Mouse (Mus musculus): ENCODE results near the gene Kyat1. TPM values are rescaled to one million over a fixed set of nuclear protein-coding genes. Genes with fewer than 3 reads are reported as not detected.
"Not testable (repeated sequence)": the region's sequence is repeated elsewhere in the genome, so short reads cannot be mapped to it uniquely, and the experiment has no call there.

The Kyat1 gene
- total RNA-seq, 1 experiment = 5.2 TPM

DNA sequence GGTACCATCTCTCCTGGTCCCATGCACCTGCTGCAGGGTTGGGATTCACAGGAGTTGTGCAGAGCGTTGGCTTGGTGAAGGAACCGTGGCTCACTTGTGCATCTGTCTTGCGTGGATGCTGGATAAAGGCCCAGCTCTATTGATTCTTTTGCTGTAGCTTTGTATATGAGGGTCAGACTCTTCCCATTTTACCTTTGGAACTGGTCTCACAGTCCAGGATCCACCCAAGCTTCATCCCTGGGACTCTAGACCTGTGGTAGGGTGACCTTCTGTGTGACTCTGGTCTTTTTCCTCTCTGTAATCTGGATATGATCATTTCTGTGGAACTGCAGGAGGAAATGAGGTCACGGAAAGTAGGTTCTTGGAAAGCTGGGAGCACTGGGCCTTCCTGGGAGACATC is 61.2 kb downstream of the Kyat1 start:
- Histone ChIP-seq H3K9ac (ENCODE audit: insufficient read depth, low read depth, low read length, poor library complexity, severe bottlenecking) (no peak overlapping the region), H3K4me3 (ENCODE audit: insufficient read depth in 1 of 2, low read depth in 1 of 2, low read length in 2 of 2, poor library complexity in 1 of 2, severe bottlenecking in 1 of 2) (no peak overlapping the region), H3K9me3 (ENCODE audit: control insufficient read depth, insufficient read depth, low read depth, low read length) (no peaks in the 10 kb centered on the region), H3K4me1 (ENCODE audit: control insufficient read depth in 2 of 2, insufficient read depth in 2 of 2, low read length in 2 of 2, poor library complexity in 1 of 2) (0 out of 4 replicates have a peak, but pooled peaks cover 0 to 3% of the 10 kb centered on the region in 2 experiments), H3K36me3 (ENCODE audit: control insufficient read depth, insufficient read depth, low read length, poor library complexity, severe bottlenecking) (peaks cover 69% of the 10 kb centered on the region), H3K27ac (ENCODE audit: insufficient read depth, low read depth, low read length, poor library complexity, severe bottlenecking) (no peak overlapping the region)
- TF ChIP-seq ZC3H11A (IDR thresholded peaks at IDR 0.05; ENCODE audit: borderline replicate concordance, low read depth, low read length) = no peak
- no peak for TF ChIP-seq MAFK (IDR thresholded peaks at IDR 0.05; ENCODE audit: insufficient read depth, low read depth, low read length)
- TF ChIP-seq HCFC1 (IDR thresholded peaks at IDR 0.05; ENCODE audit: borderline replicate concordance, insufficient read depth, low read length) = no peak
- no peak for TF ChIP-seq ZNF384 (IDR thresholded peaks at IDR 0.05; ENCODE audit: low read depth, low read length)
- TF ChIP-seq CHD2 (IDR thresholded peaks at IDR 0.05; ENCODE audit: low read depth, low read length) = no peak
- in situ Hi-C loops (cut with MboI; ENCODE audit: low sequenced_read_pairs in 2 of 2, unreplicated experiment in 2 of 2) = no loop called here
- DNase-seq (ENCODE audit: low read depth, low spot score) = no peak

- DNase-seq (ENCODE audit: low read depth, low spot score); H3K9me3 ChIP-seq (ENCODE audit: control insufficient read depth, insufficient read depth, low read depth, low read length); H3K4me3 ChIP-seq (ENCODE audit: insufficient read depth in 1 of 2, low read depth in 1 of 2, low read length in 2 of 2, poor library complexity in 1 of 2, severe bottlenecking in 1 of 2); H3K4me1 ChIP-seq (ENCODE audit: control insufficient read depth in 2 of 2, insufficient read depth in 2 of 2, low read length in 2 of 2, poor library complexity in 1 of 2); in situ Hi-C loops (cut with MboI; ENCODE audit: low sequenced_read_pairs in 2 of 2, unreplicated experiment in 2 of 2); H3K27ac ChIP-seq (ENCODE audit: insufficient read depth, low read depth, low read length, poor library complexity, severe bottlenecking); H3K9ac ChIP-seq (ENCODE audit: insufficient read depth, low read depth, low read length, poor library complexity, severe bottlenecking): not testable (repeated sequence)
- peaks cover 52% of the 10 kb centered on the region for H3K36me3 ChIP-seq (ENCODE audit: control insufficient read depth, insufficient read depth, low read length, poor library complexity, severe bottlenecking)
These were observed 65.6 kb downstream of the Kyat1 start for GRCm38 (mm10) chr2:30140021-30140420.

DNA sequence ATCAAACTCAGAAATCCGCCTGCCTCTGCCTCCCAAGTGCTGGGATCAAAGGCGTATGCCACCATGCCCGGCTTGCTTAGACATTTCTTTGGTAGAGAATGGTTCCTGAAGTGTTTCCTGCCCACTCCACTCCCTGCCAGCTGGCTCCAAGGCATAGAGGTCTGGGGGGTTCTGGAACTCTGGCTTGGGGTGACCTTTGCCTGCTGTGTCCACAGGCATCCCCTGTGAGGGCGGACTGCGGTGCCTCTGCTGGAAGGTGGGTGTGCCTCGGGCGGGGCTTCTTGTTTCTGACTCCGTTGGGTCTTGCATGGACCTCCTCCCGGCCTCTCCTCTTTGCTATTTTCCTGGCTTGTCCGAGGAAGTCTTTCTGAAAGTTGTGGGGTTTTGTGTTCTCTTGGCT is 69.2 kb downstream of the Kyat1 start:
- Histone ChIP-seq H3K27ac (ENCODE audit: insufficient read depth, low read depth, low read length, poor library complexity, severe bottlenecking) (no peak overlapping the region), H3K9me3 (ENCODE audit: control insufficient read depth, insufficient read depth, low read depth, low read length) (no peaks in the 10 kb centered on the region), H3K4me3 (ENCODE audit: insufficient read depth in 1 of 2, low read depth in 1 of 2, low read length in 2 of 2, poor library complexity in 1 of 2, severe bottlenecking in 1 of 2) (no peak overlapping the region), H3K9ac (ENCODE audit: insufficient read depth, low read depth, low read length, poor library complexity, severe bottlenecking) (no peak overlapping the region), H3K36me3 (ENCODE audit: control insufficient read depth, insufficient read depth, low read length, poor library complexity, severe bottlenecking) (peaks cover 29% of the 10 kb centered on the region), H3K4me1 (ENCODE audit: control insufficient read depth in 2 of 2, insufficient read depth in 2 of 2, low read length in 2 of 2, poor library complexity in 1 of 2) (peaks cover 5 to 10% of the 10 kb centered on the region in 2 experiments; a peak in 3 of 4 replicates)
- TF ChIP-seq ZC3H11A (IDR thresholded peaks at IDR 0.05; ENCODE audit: borderline replicate concordance, low read depth, low read length) (no peak), HCFC1 (IDR thresholded peaks at IDR 0.05; ENCODE audit: borderline replicate concordance, insufficient read depth, low read length) (no peak), MAFK (IDR thresholded peaks at IDR 0.05; ENCODE audit: insufficient read depth, low read depth, low read length) (no peak), CHD2 (IDR thresholded peaks at IDR 0.05; ENCODE audit: low read depth, low read length) (no peak), ZNF384 (IDR thresholded peaks at IDR 0.05; ENCODE audit: low read depth, low read length) (no peak)
- in situ Hi-C loops (cut with MboI; ENCODE audit: low sequenced_read_pairs in 2 of 2, unreplicated experiment in 2 of 2) = no loop called here
- no peak for DNase-seq (ENCODE audit: low read depth, low spot score)

Other genes starting within 250 kb of the Kyat1 start
- 340 and 423 TPM in 2 replicates for gene Sptan1, start 240.3 kb downstream of the Kyat1 start, total RNA-seq (2012; rRNA removed)
- 22.6 and 35.2 TPM in 2 replicates for gene Wdr34, start 157.0 kb downstream of the Kyat1 start, total RNA-seq (2012; rRNA removed)
- gene Set, start 148.5 kb downstream of the Kyat1 start, total RNA-seq (2012; rRNA removed) = 695 and 901 TPM in 2 replicates
- 19.1 and 24.3 TPM in 2 replicates for gene Pkn3, start 128.2 kb downstream of the Kyat1 start, total RNA-seq (2012; rRNA removed)
- gene Zdhhc12, start 112.2 kb downstream of the Kyat1 start, total RNA-seq (2012; rRNA removed) = 133 and 202 TPM in 2 replicates
- 11.4 and 16.2 TPM in 2 replicates for gene Zer1, start 81.3 kb downstream of the Kyat1 start, total RNA-seq (2012; rRNA removed)
- gene Tbc1d13, start 72.1 kb downstream of the Kyat1 start, total RNA-seq (2012; rRNA removed) = 62.4 and 65.9 TPM in 2 replicates
- 18.9 and 19.0 TPM in 2 replicates for gene Endog, start 34.4 kb downstream of the Kyat1 start, total RNA-seq (2012; rRNA removed)
- 46.5 and 66.9 TPM in 2 replicates for gene Spout1, start 27.4 kb downstream of the Kyat1 start, total RNA-seq (2012; rRNA removed)
- gene Lrrc8a, start 31.9 kb upstream of the Kyat1 start, total RNA-seq (2012; rRNA removed) = 26.6 and 35.1 TPM in 2 replicates
- 0.76 and 1.4 TPM in 2 replicates for gene Gm28035, start 34.7 kb upstream of the Kyat1 start, total RNA-seq (2012; rRNA removed)
- gene Phyhd1, start 60.4 kb upstream of the Kyat1 start, total RNA-seq (2012; rRNA removed) = 2.7 and 5.5 TPM in 2 replicates
- not detected in 2 replicates for gene Gm28038, start 75.2 kb upstream of the Kyat1 start, total RNA-seq (2012; rRNA removed)
- gene Dolk, start 80.5 kb upstream of the Kyat1 start, total RNA-seq (2012; rRNA removed) = 25.2 and 31.6 TPM in 2 replicates
- 84.5 and 115 TPM in 2 replicates for gene Nup188, start 80.5 kb upstream of the Kyat1 start, total RNA-seq (2012; rRNA removed)
- 64.8 and 90.3 TPM in 2 replicates for gene Sh3glb2, start 153.5 kb upstream of the Kyat1 start, total RNA-seq (2012; rRNA removed)
- gene Miga2, start 158.4 kb upstream of the Kyat1 start, total RNA-seq (2012; rRNA removed) = 46.0 and 57.4 TPM in 2 replicates
- 55.6 and 87.0 TPM in 2 replicates for gene Dolpp1, start 186.4 kb upstream of the Kyat1 start, total RNA-seq (2012; rRNA removed)
- gene Crat, start 210.0 kb upstream of the Kyat1 start, total RNA-seq (2012; rRNA removed) = 5.3 and 5.8 TPM in 2 replicates
- 97.9 and 103 TPM in 2 replicates for gene Ptpa, start 210.2 kb upstream of the Kyat1 start, total RNA-seq (2012; rRNA removed)